Mouse (Mus musculus): Measurements from ENCODE around the gene Pdpk1. TPM values are rescaled to one million over a fixed set of nuclear protein-coding genes. Genes with fewer than 3 reads are reported as not detected.

The Pdpk1 gene
- polyA plus RNA-seq, 1 experiment: 3.7 TPM

- H3K4me1 ChIP-seq (ENCODE audit: control insufficient read depth): peaks cover 55% of the 10 kb centered on the region
- TF ChIP-seq TAL1 (IDR thresholded peaks at IDR 0.05; ENCODE audit: low read length) (no peak), GATA1 (IDR thresholded peaks at IDR 0.05; ENCODE audit: low read length) (no peak)
- H3K27me3 ChIP-seq (ENCODE audit: control insufficient read depth): no peaks in the 10 kb centered on the region
- peaks cover 30% of the 10 kb centered on the region for H3K36me3 ChIP-seq (ENCODE audit: control insufficient read depth)
- H3K4me3 ChIP-seq (replicated peaks): no peak overlapping the region
- no peaks in the 10 kb centered on the region for H3K9me3 ChIP-seq (ENCODE audit: control insufficient read depth, low read length)
Observed at GRCm38 (mm10) chr17:24154463-24154862, 3.7 kb upstream of the Pdpk1 start.

GRCm38 (mm10) chr17:24151890-24152563, 1.3 kb upstream of the Pdpk1 start:
- Histone ChIP-seq H3K9me3 (ENCODE audit: control insufficient read depth, low read length) (no peaks in the 10 kb centered on the region), H3K4me1 (ENCODE audit: control insufficient read depth) (peaks cover 46% of the 10 kb centered on the region), H3K36me3 (ENCODE audit: control insufficient read depth) (peaks cover 18% of the 10 kb centered on the region), H3K27me3 (ENCODE audit: control insufficient read depth) (no peaks in the 10 kb centered on the region), H3K4me3 (replicated peaks) (peak overlapping the region; percentile 67)
- no peak for TF ChIP-seq GATA1 (IDR thresholded peaks at IDR 0.05; ENCODE audit: low read length)
- TF ChIP-seq TAL1 (IDR thresholded peaks at IDR 0.05; ENCODE audit: low read length): no peak

GRCm38 (mm10) chr17:24151382-24151781, 658 bp upstream of the Pdpk1 start:
- Histone ChIP-seq H3K27me3 (ENCODE audit: control insufficient read depth) (no peaks in the 10 kb centered on the region), H3K36me3 (ENCODE audit: control insufficient read depth) (peaks cover 15% of the 10 kb centered on the region), H3K9me3 (ENCODE audit: control insufficient read depth, low read length) (no peaks in the 10 kb centered on the region), H3K4me3 (replicated peaks) (peak overlapping the region; percentile 67), H3K4me1 (ENCODE audit: control insufficient read depth) (peaks cover 44% of the 10 kb centered on the region)
- TF ChIP-seq TAL1 (IDR thresholded peaks at IDR 0.05; ENCODE audit: low read length) (no peak), GATA1 (IDR thresholded peaks at IDR 0.05; ENCODE audit: low read length) (no peak)

- Histone ChIP-seq H3K36me3 (ENCODE audit: control insufficient read depth) (peaks cover 3% of the 10 kb centered on the region), H3K4me3 (replicated peaks) (no peak overlapping the region), H3K4me1 (ENCODE audit: control insufficient read depth) (peaks cover 37% of the 10 kb centered on the region), H3K9me3 (ENCODE audit: control insufficient read depth, low read length) (no peaks in the 10 kb centered on the region), H3K27me3 (ENCODE audit: control insufficient read depth) (no peaks in the 10 kb centered on the region)
- TF ChIP-seq TAL1 (IDR thresholded peaks at IDR 0.05; ENCODE audit: low read length) (no peak), GATA1 (IDR thresholded peaks at IDR 0.05; ENCODE audit: low read length) (no peak)
Observed at GRCm38 (mm10) chr17:24149421-24149820, 1.3 kb downstream of the Pdpk1 start.

GRCm38 (mm10) chr17:24142897-24143296, 7.8 kb downstream of the Pdpk1 start:
- peaks cover 41% of the 10 kb centered on the region for H3K4me1 ChIP-seq (ENCODE audit: control insufficient read depth)
- H3K27me3 ChIP-seq (ENCODE audit: control insufficient read depth): no peaks in the 10 kb centered on the region
- H3K36me3 ChIP-seq (ENCODE audit: control insufficient read depth): peaks cover 22% of the 10 kb centered on the region
- TF ChIP-seq GATA1 (IDR thresholded peaks at IDR 0.05; ENCODE audit: low read length) (no peak), TAL1 (IDR thresholded peaks at IDR 0.05; ENCODE audit: low read length) (no peak)
- H3K9me3 ChIP-seq (ENCODE audit: control insufficient read depth, low read length): no peaks in the 10 kb centered on the region
- H3K4me3 ChIP-seq (replicated peaks): peak overlapping the region; percentile 91

GRCm38 (mm10) chr17:24141425-24141920, 9.3 kb downstream of the Pdpk1 start:
- H3K4me3 ChIP-seq (replicated peaks): peak overlapping the region; percentile 91
- no peaks in the 10 kb centered on the region for H3K27me3 ChIP-seq (ENCODE audit: control insufficient read depth)
- peaks cover 48% of the 10 kb centered on the region for H3K4me1 ChIP-seq (ENCODE audit: control insufficient read depth)
- no peaks in the 10 kb centered on the region for H3K9me3 ChIP-seq (ENCODE audit: control insufficient read depth, low read length)
- TF ChIP-seq TAL1 (IDR thresholded peaks at IDR 0.05; ENCODE audit: low read length): no peak
- TF ChIP-seq GATA1 (IDR thresholded peaks at IDR 0.05; ENCODE audit: low read length): no peak
- H3K36me3 ChIP-seq (ENCODE audit: control insufficient read depth): peaks cover 29% of the 10 kb centered on the region

GRCm38 (mm10) chr17:24140845-24141424, 9.8 kb downstream of the Pdpk1 start:
- peaks cover 51% of the 10 kb centered on the region for H3K4me1 ChIP-seq (ENCODE audit: control insufficient read depth)

GRCm38 (mm10) chr17:24139968-24140367, 10.8 kb downstream of the Pdpk1 start:
- peaks cover 33% of the 10 kb centered on the region for H3K36me3 ChIP-seq (ENCODE audit: control insufficient read depth)
- peaks cover 54% of the 10 kb centered on the region for H3K4me1 ChIP-seq (ENCODE audit: control insufficient read depth)
- no peak for TF ChIP-seq TAL1 (IDR thresholded peaks at IDR 0.05; ENCODE audit: low read length)
- no peak for TF ChIP-seq GATA1 (IDR thresholded peaks at IDR 0.05; ENCODE audit: low read length)
- peak overlapping the region; percentile 91 for H3K4me3 ChIP-seq (replicated peaks)
- H3K9me3 ChIP-seq (ENCODE audit: control insufficient read depth, low read length): no peaks in the 10 kb centered on the region
- H3K27me3 ChIP-seq (ENCODE audit: control insufficient read depth): no peaks in the 10 kb centered on the region

More at GRCm38 (mm10) chr17:24140845-24141424, 9.8 kb downstream of the Pdpk1 start:
- Histone ChIP-seq H3K9me3 (ENCODE audit: control insufficient read depth, low read length) (no peaks in the 10 kb centered on the region), H3K27me3 (ENCODE audit: control insufficient read depth) (no peaks in the 10 kb centered on the region), H3K4me3 (replicated peaks) (peak overlapping the region; percentile 91), H3K36me3 (ENCODE audit: control insufficient read depth) (peaks cover 31% of the 10 kb centered on the region)
- TF ChIP-seq GATA1 (IDR thresholded peaks at IDR 0.05; ENCODE audit: low read length): no peak

GRCm38 (mm10) chr17:24139256-24139655, 11.5 kb downstream of the Pdpk1 start:
- H3K4me1 ChIP-seq (ENCODE audit: control insufficient read depth): peaks cover 61% of the 10 kb centered on the region
- H3K9me3 ChIP-seq (ENCODE audit: control insufficient read depth, low read length): no peaks in the 10 kb centered on the region
- no peaks in the 10 kb centered on the region for H3K27me3 ChIP-seq (ENCODE audit: control insufficient read depth)
- peak overlapping the region; percentile 5 for H3K4me3 ChIP-seq (replicated peaks)
- no peak for TF ChIP-seq GATA1 (IDR thresholded peaks at IDR 0.05; ENCODE audit: low read length)
- peaks cover 38% of the 10 kb centered on the region for H3K36me3 ChIP-seq (ENCODE audit: control insufficient read depth)

Measured in erythroblast, embryonic 14.5 days (primary cell).